Mouse (Mus musculus) adrenal gland, adult 8-10 months (tissue): Measurements from ENCODE around the gene Ccdc90b. TPM values are rescaled to one million over a fixed set of nuclear protein-coding genes. Genes with fewer than 3 reads are reported as not detected.
A peak's percentile ranks its signal among the peaks of the same experiment; 100 is the strongest.

Experiments
- DNase-seq: peaks from one replicate; pipeline ENCODE4 v3.0.0; 2022
- total RNA-seq, 4 experiments: library from RNA; stranded (reverse); gene quantifications; 2 replicates each; pipeline ENCODE4 v1.2.4; 2022

Ccdc90b gene
- total RNA-seq = 10 to 100 TPM; 46.5 to 52.0 (median 50.4) TPM

- peak; percentile 86 for DNase-seq
Observed at GRCm38 (mm10) chr7:92560986-92561876, at the start of gene Ccdc90b. TSS of gene Ccdc90b (plus strand) at chr7:92561149.

- DNase-seq = no peak
Observed at GRCm38 (mm10) chr7:92520397-92520796, 40.6 kb upstream of the Ccdc90b start.

- peak; percentile 31 for DNase-seq
Observed at GRCm38 (mm10) chr7:92520820-92521219, 40.1 kb upstream of the Ccdc90b start.

GRCm38 (mm10) chr7:92529245-92529644, 31.7 kb upstream of the Ccdc90b start:
- no peak for DNase-seq

- DNase-seq = no peak
Observed at GRCm38 (mm10) chr7:92532351-92533036, 28.5 kb upstream of the Ccdc90b start.

GRCm38 (mm10) chr7:92546763-92547162, 14.2 kb upstream of the Ccdc90b start:
- no peak for DNase-seq

DNA sequence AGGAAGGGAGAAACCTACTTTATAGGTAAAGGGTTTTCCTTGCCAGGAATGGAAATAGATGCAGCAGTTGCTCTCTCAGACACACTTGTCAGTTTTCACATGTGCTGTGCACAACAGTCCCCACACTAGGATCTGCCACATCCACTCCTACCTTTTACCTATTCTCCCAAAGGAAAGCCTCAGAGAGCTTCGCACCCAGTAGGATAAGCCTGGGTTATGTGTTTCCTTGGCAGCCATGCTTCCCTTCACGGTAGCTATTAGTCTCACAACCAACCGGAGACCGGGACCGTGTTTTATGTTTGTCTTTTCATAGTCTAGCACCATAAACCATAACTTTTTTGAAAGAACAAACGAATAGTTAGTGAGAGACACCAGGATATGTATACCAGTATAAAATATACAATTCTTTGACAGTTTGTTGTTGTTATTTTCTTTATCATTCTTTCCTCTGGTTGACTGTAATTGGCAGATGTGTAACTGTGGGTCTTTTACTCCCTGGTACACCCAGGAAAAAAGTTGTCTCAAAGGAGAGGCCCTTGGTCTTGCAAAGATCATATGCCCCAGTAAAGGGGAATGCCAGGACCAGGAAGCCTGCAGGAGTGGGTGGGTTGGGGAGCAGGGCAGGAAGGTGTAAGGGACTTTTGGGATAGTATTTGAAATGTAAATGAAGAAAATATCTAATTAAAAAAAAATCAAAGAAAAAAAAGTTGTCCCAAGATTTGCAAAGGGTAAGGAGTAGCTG, 10.5 kb upstream of the Ccdc90b start:
- no peak for DNase-seq

GRCm38 (mm10) chr7:92550990-92551392, 10.0 kb upstream of the Ccdc90b start:
- no peak for DNase-seq

- DNase-seq = no peak
Observed at GRCm38 (mm10) chr7:92558744-92559143, 2.2 kb upstream of the Ccdc90b start.

DNA sequence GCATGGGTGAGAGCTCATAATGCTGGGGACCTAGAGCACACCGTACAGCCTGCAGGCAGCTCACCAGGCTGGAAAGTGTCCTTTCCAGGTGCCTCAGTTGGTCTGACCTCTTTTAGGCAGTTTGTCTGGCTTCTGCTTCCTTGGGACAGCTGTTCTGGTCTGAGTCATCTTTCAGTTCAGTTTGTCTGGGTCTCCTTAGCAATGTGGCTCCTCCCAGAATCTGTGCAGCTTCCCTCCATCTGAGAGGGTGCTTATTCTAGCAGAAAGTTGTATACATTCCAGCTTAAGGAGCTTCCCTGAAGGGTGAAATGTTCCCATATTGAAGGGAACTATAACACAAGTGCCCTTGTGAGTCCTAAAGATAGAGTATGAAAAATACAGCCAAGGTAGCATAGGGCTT, 5.8 kb downstream of the Ccdc90b start:
- DNase-seq = no peak

DNA sequence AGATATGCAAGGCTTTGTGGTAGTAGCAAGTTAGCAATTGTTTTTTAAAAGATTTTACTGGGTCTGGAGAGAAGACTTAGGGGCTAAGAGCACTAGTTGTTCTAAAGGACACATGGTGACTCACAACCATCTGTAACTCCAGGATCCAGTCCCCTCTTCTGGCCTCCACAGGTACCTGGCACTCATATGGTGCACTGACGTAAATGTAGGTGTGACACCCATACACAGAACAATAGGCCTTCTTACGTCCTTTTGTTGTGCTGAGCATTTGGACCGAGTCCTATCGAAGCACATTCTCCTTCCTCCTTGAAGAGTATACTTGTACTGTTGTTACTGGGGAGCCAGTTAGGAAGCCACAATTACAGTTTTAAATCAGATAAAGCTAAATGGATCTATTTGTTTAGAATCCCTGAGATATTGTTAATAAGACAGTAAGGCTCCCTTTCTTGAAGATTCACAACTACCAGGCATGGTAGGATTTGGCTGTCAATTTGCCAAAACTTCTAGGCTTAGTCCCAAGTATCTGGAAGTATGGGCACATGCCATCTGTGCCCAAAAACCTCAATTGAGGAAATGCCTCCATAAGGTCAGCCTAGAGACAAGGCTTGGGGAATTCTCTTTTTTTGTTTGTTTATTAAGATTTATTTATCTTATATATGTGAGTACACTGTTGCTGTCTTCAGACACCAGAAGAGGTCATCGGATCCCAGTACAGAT, 19.7 kb downstream of the Ccdc90b start:
- DNase-seq = no peak

DNA sequence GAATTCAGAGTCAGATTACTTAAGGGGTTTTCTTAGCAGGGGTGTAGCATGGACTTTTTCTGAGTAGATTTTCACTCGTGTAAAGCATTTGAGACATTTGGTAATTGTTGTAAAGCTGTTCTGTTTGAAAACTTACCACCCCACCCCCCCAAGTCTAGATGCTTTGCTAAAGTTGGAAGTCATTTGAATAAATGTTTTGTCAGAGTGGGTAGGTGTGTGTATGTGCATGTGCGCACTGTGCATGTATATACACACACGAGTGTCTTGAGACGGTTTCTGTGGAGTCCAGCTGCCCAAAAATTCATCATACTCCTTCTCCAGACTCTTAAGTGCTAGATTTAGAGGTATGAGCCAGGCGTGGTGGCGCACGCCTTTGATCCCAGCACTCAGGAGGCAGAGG, 22.6 kb downstream of the Ccdc90b start:
- DNase-seq = no peak

- DNase-seq = no peak
Observed at GRCm38 (mm10) chr7:92589986-92590385, 29.0 kb downstream of the Ccdc90b start.

DNA sequence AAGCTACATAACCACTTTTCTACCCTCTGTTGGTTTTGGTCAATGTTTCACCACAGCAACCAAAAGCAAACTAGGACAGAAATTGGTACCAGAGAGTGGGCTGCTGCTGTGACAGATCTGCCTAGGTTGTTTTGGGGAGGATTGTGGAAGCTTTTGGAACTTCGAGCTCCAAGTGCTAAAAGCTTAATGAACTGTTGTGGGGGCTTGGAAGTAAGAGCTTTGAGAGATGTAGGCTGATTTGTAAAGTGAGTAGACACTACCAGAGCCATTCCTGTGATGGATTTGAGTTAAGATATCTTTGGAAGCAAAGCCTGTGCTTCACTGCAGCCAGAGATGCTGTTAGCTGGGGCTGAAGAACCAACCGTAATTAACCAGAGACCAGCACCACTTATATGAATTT, 29.9 kb downstream of the Ccdc90b start:
- DNase-seq = no peak

- DNase-seq = peak; percentile 27
Observed at GRCm38 (mm10) chr7:92604961-92605360, 44.0 kb downstream of the Ccdc90b start.

- DNase-seq = no peak
Observed at GRCm38 (mm10) chr7:92610830-92611229, 49.9 kb downstream of the Ccdc90b start.

- no peak for DNase-seq
Observed at GRCm38 (mm10) chr7:92624488-92624887, 63.5 kb downstream of the Ccdc90b start.

GRCm38 (mm10) chr7:92630167-92630566, 69.2 kb downstream of the Ccdc90b start:
- peak; percentile 7 for DNase-seq
